Mouse (Mus musculus): Measurements from ENCODE around the gene Fkbp15.
"Not testable (repeated sequence)": the region's sequence is repeated elsewhere in the genome, so short reads cannot be mapped to it uniquely, and the experiment has no call there.

The Fkbp15 gene

GRCm38 (mm10) chr4:62282969-62283368 lies 77.4 kb downstream of the Fkbp15 start:
- DNase-seq (ENCODE audit: low spot score) = no peak

GRCm38 (mm10) chr4:62281319-62281718 lies 79.0 kb downstream of the Fkbp15 start:
- DNase-seq (ENCODE audit: low spot score) = no peak

DNA sequence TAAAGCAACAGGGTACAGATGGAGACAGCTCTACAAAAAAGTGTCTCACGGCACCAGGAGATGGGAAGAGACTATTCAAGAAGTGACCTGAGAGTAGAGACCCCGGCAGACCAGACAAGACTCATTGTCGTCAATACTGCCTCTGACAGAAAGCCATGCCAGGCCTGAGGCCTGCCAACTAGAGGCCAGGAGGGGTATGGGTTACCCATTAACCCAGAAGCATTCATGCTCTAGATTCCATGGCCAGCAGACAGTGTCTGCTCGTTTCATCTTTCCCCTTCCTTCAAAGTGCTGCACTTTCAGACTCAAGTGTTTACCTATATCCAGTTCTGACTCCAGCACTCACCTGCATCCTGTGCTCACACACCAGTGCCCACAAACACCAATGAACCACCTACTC lies 82.3 kb downstream of the Fkbp15 start:
- no peak for DNase-seq (ENCODE audit: low spot score)

- no peak for DNase-seq (ENCODE audit: low spot score)
Observed at GRCm38 (mm10) chr4:62277222-62277621, 83.1 kb downstream of the Fkbp15 start.

GRCm38 (mm10) chr4:62276642-62277041 lies 83.7 kb downstream of the Fkbp15 start:
- DNase-seq (ENCODE audit: low spot score) = no peak

GRCm38 (mm10) chr4:62274841-62275536 lies 85.4 kb downstream of the Fkbp15 start:
- no peak for DNase-seq (ENCODE audit: low spot score)

DNA sequence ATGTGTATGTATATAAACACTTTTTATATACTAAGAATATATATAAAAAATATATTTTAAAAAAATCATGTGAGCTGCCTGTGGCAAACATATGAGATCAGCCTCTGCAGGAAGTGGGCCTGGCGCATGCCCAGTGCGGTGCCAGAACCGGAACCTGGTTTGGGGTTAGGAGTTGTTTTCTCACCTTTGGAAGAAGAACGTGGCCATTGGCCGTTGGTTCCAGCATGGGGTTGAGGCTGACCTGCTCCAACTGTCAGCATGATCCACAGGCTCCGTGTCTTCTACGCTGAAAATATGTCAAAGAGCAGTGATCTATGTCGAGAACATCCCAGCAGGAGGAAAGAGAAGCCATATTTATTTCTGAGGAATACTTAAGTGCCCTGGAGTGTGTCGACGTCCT lies 86.4 kb downstream of the Fkbp15 start:
- DNase-seq (ENCODE audit: low spot score) = no peak

DNA sequence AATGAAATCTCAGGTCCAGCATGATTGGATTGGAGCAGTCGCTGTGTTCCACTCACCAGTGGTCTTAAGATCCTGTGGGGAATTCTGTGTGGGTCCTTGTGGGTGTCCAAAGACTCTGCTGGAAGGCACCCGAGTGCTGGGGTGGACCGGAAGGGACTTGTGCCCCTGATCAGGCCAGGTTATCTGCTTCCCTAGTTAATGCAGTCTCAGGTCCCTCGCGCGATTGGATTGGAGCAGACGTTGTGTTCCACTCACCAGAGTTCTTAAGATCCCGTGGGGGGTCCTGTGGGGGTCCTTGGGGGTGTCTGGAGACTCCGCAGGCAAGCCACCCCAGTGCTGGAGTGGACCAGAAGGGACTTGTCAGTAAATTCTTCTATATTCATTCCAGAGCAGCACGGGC lies 87.7 kb downstream of the Fkbp15 start:
- DNase-seq (ENCODE audit: low spot score) = no peak

GRCm38 (mm10) chr4:62267101-62267500 lies 93.2 kb downstream of the Fkbp15 start:
- no peak for DNase-seq (ENCODE audit: low spot score)

DNA sequence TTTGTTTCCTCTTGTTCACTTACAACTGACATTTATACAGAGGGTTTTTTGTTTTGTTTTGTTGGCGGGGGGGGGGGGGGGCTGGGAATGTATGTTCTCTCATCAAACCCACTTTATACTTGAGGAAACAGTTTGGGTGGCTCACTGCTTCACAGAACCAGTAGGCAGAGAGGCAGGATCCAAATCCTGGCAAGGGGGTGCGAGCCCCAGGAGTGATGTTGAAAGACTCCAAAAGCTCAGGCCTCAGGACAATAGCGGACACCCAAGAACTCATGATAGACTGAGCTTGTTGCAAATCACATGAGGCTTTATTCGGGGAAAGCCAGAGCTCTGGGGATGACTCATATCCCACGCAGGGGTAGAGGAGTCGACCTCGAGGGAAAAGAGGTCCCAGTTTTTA lies 94.3 kb downstream of the Fkbp15 start:
- DNase-seq (ENCODE audit: low spot score) = not testable (repeated sequence)

DNA sequence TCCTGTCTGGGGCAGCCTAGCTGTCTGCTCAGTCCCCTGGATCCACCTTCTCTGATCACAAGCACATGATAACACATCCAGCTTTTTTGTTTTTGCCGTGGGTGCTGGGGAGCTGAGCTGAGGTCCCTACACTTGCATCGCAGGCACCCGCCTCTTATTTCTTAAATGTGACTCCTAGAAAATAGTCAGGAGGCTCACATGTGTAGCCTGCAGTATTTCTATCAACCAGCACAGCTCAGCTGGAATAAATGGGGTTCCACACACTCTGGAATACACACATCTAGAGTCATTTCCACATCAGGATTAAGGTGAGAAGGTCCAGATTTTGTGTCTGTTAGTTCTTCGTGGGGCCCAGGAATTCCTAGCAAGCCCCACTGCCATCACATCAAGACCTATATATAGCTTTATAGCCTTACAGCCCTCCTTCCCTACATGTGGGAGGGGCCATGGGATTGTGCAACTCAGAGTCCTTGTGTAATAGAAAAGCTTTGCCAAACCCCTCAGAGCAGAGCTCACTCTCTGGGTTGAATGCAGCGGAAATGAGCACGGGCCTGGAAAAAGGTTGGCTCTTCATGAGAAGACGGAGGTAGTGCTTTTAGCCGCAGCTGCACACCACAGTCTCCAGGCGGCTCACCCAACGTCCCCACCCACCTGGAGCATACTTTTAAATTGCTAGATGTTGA lies 95.1 kb downstream of the Fkbp15 start:
- DNase-seq (ENCODE audit: low spot score) = no peak

- no peak for DNase-seq (ENCODE audit: low spot score)
Observed at GRCm38 (mm10) chr4:62263133-62263844, 97.1 kb downstream of the Fkbp15 start.

DNA sequence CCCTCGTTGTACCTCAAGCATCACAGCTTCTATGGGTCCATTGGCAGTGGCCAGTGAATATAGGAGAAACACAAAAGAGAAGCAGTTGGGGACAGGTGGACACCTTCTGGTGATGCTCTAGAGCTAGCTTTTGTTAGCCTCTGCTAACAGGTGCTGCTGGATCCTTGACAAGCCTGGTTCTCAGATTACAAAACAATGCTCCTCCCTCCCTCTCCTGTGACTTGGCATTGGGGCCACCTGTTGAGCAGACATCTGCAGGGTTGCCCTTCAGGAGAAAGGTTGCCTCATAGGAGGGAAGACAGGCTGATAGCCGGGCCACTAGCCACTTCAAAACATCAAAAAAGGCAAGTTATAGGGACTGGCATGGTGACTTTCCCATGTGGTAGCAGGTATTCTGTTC lies 98.1 kb downstream of the Fkbp15 start, which contains the start of gene Slc31a2:
Slc31a2 (plus strand) TSS at position 287 of the 400 bp plus-strand sequence.
- no peak for DNase-seq (ENCODE audit: low spot score)

DNA sequence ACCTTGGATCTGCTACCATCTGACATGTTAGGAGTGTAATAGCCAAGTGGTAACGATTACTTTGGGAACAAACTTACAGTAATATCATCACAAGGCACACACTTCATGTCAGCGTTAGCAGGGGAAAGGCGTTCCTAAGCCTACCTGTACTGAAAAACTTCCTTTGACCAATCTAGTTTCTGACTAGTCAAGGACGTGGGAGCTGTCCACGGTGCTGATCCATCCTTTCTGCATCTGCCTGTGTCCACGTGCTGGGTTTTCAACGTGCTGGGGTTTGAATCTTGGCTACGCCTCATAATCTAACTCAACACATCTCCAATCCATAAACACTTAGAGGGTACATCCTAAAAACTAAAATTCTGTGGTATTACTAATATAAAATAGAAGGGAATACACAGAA lies 103.4 kb downstream of the Fkbp15 start:
- no peak for DNase-seq (ENCODE audit: low spot score)

GRCm38 (mm10) chr4:62254551-62254950 lies 105.8 kb downstream of the Fkbp15 start:
- DNase-seq (ENCODE audit: low spot score) = no peak

DNA sequence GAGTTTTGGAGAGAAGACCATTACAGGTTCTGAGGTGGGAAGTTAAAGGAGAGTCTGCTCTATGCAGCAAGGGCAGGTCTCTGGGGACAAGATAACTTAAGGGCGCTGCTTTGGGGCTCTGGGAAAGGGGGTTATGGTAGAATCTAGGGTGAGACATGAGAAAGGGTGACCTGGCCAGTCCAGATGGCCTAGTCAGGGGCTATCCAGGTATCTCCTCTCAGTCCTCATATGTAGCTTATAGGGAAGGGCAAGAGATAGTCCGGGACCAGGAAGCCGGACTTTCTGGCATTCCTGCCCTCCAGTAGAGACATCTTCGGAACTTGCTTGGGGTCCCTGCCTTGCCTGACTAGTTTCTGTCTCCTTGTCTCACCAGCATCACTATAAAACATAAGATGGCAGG lies 108.6 kb downstream of the Fkbp15 start:
- no peak for DNase-seq (ENCODE audit: low spot score)

DNA sequence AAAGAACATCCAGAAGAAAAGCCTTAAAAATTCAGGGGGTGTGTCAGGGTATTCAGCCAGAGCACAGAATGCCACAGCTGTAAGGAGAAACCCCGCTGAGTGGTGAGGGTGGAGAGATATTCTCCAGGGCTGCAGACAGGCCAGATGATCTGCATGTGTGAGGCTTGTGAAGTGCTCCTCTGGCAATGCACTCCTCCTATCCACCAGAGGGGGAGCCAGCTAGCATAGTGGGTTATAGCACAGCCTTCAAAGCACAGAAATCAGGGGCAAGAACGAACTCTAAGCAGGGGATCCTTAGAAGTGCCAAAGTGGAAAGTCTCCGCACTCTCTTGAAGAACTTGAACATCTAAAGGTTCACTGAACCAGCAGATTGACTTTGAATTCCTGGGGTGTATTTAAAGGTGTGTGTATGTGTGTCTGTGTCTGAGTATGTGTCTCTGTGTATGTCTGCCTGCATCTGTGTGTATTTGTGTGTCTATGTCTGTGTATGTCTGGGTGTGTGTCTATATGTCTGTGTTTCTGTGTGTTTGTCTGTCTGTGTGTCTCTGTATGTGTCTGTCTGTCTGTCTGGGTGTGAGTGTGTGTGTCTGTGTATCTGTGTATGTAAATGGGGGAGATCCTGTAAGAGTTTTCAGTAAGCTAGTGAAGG lies 109.3 kb downstream of the Fkbp15 start:
- DNase-seq (ENCODE audit: low spot score) = no peak
